Mouse (Mus musculus): Measurements from ENCODE around the gene Tanc2.

DNA sequence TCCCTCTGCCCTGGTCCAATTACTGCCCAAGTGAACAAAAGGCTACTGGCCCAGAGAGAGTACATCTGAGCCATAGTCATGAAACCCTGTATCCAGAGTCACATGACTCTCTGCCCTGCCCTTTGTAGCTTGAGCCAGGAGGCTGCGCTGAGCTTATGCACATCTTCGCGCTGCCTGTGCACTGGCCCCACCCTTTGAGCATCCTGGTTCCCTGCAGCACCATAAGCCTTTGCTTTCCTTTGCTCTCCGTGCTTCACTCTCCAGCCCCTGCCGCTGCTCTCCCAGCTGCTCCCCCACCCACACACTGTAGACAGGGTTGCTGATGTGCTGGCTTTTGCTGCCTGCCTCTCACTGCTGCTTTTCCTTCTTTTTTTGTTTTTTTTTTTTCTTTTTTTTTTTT lies 323.8 kb downstream of the Tanc2 start:
- TF ChIP-seq CTCF (IDR thresholded peaks at IDR 0.05; ENCODE audit: low read depth, low read length) = no peak
- TF ChIP-seq EP300 (IDR thresholded peaks at IDR 0.05; ENCODE audit: insufficient read depth, low read depth, low read length) = no peak

Measured in ES-Bruce4 (cell line).